Mouse (Mus musculus) brown adipose tissue, adult 24 weeks (tissue): ENCODE measurements around the gene Lrig1. TPM values are rescaled to one million over a fixed set of nuclear protein-coding genes. Genes with fewer than 3 reads are reported as not detected.
A peak's percentile ranks its signal among the peaks of the same experiment; 100 is the strongest.

Source experiments
- H3K27ac ChIP-seq: fragments of 200-500 bp; replicated peaks from 2 replicates; pipeline ENCODE4 v1.5.1; 2012; ENCODE audit warnings: low read depth, mild to moderate bottlenecking, low read length
- H3K4me1 ChIP-seq: fragments of 200-500 bp; 2 replicates; pipeline ENCODE4 v1.6.1; 2012; ENCODE audit warnings: low read length, mixed read lengths; ENCODE audit not compliant: control insufficient read depth, insufficient read depth, insufficient read length
- H3K4me3 ChIP-seq: fragments of 200-500 bp; 2 replicates; pipeline ENCODE4 v1.5.1; 2012; ENCODE audit warnings: low read depth, mild to moderate bottlenecking, low read length, moderate library complexity; ENCODE audit not compliant: insufficient read depth
- polyA plus RNA-seq: library from polyadenylated mRNA; stranded (reverse); fragments of >200 nt; gene quantifications from 2 replicates; pipeline ENCODE4 v1.2.4, GENCODE M21; 2012; ENCODE audit not compliant: missing spikeins, insufficient read depth, insufficient read length

Gene Lrig1
- polyA plus RNA-seq, 1 experiment, result 23.3 TPM

- H3K4me3 ChIP-seq, result no peak overlapping the region
- H3K27ac ChIP-seq, result no peak overlapping the region
- H3K4me1 ChIP-seq, result peaks cover 24% of the 10 kb centered on the region
Measured at GRCm38 (mm10) chr6:94652659-94653213, 47.2 kb downstream of the Lrig1 start.

- H3K27ac ChIP-seq, result no peak overlapping the region
- no peak overlapping the region for H3K4me3 ChIP-seq
Measured at GRCm38 (mm10) chr6:94651541-94651940, 48.4 kb downstream of the Lrig1 start.

GRCm38 (mm10) chr6:94649637-94650036 is 50.3 kb downstream of the Lrig1 start:
- Histone ChIP-seq H3K27ac (no peak overlapping the region), H3K4me1 (peaks cover 31% of the 10 kb centered on the region), H3K4me3 (no peak overlapping the region)

More at GRCm38 (mm10) chr6:94651541-94651940, 48.4 kb downstream of the Lrig1 start:
- peaks cover 25% of the 10 kb centered on the region for H3K4me1 ChIP-seq

GRCm38 (mm10) chr6:94648496-94648895 is 51.5 kb downstream of the Lrig1 start:
- no peak overlapping the region for H3K4me3 ChIP-seq
- peak overlapping the region; percentile 94 for H3K27ac ChIP-seq

GRCm38 (mm10) chr6:94647574-94648430 is 52.2 kb downstream of the Lrig1 start:
- peak overlapping the region; percentile 94 for H3K27ac ChIP-seq
- peaks cover 38% of the 10 kb centered on the region for H3K4me1 ChIP-seq
- no peak overlapping the region for H3K4me3 ChIP-seq

More at GRCm38 (mm10) chr6:94648496-94648895, 51.5 kb downstream of the Lrig1 start:
- H3K4me1 ChIP-seq, result peaks cover 38% of the 10 kb centered on the region

GRCm38 (mm10) chr6:94646902-94647301 is 53.1 kb downstream of the Lrig1 start:
- H3K4me1 ChIP-seq, result peaks cover 38% of the 10 kb centered on the region
- 0 out of 2 replicates have a peak overlapping the region, but pooled peaks have one; percentile 11 for H3K27ac ChIP-seq
- H3K4me3 ChIP-seq, result no peak overlapping the region

- H3K4me1 ChIP-seq, result peaks cover 38% of the 10 kb centered on the region
- H3K4me3 ChIP-seq, result no peak overlapping the region
- no peak overlapping the region for H3K27ac ChIP-seq
Measured at GRCm38 (mm10) chr6:94646274-94646863, 53.6 kb downstream of the Lrig1 start.

GRCm38 (mm10) chr6:94645723-94646122 is 54.2 kb downstream of the Lrig1 start:
- Histone ChIP-seq H3K4me3 (no peak overlapping the region), H3K4me1 (peaks cover 38% of the 10 kb centered on the region), H3K27ac (no peak overlapping the region)

- H3K27ac ChIP-seq, result 0 out of 2 replicates have a peak overlapping the region, but pooled peaks have one; percentile 13
- H3K4me1 ChIP-seq, result peaks cover 46% of the 10 kb centered on the region
- no peak overlapping the region for H3K4me3 ChIP-seq
Measured at GRCm38 (mm10) chr6:94644641-94645040, 55.3 kb downstream of the Lrig1 start.

GRCm38 (mm10) chr6:94643989-94644388 is 56.0 kb downstream of the Lrig1 start:
- H3K27ac ChIP-seq, result no peak overlapping the region
- no peak overlapping the region for H3K4me3 ChIP-seq
- peaks cover 46% of the 10 kb centered on the region for H3K4me1 ChIP-seq

GRCm38 (mm10) chr6:94642048-94642447 is 57.9 kb downstream of the Lrig1 start:
- Histone ChIP-seq H3K27ac (no peak overlapping the region), H3K4me1 (peaks cover 34% of the 10 kb centered on the region), H3K4me3 (no peak overlapping the region)

- Histone ChIP-seq H3K4me3 (no peak overlapping the region), H3K4me1 (peaks cover 27% of the 10 kb centered on the region), H3K27ac (no peak overlapping the region)
Measured at GRCm38 (mm10) chr6:94640297-94640696, 59.7 kb downstream of the Lrig1 start.

GRCm38 (mm10) chr6:94637024-94637434 is 62.9 kb downstream of the Lrig1 start:
- Histone ChIP-seq H3K27ac (no peak overlapping the region), H3K4me3 (no peak overlapping the region), H3K4me1 (peaks cover 20% of the 10 kb centered on the region)

GRCm38 (mm10) chr6:94635343-94635742 is 64.6 kb downstream of the Lrig1 start:
- H3K27ac ChIP-seq, result no peak overlapping the region
- H3K4me3 ChIP-seq, result no peak overlapping the region
- peaks cover 17% of the 10 kb centered on the region for H3K4me1 ChIP-seq

- Histone ChIP-seq H3K4me3 (no peak overlapping the region), H3K27ac (no peak overlapping the region), H3K4me1 (peaks cover 12% of the 10 kb centered on the region; the same call in 1 of the 2 replicates)
Measured at GRCm38 (mm10) chr6:94634710-94635109, 65.2 kb downstream of the Lrig1 start.
